Mouse (Mus musculus) neural tube, embryonic 12.5 days (tissue): ENCODE measurements around the gene Xkr8. TPM values are rescaled to one million over a fixed set of nuclear protein-coding genes. Genes with fewer than 3 reads are reported as not detected.
"Not testable (repeated sequence)": the region's sequence is repeated elsewhere in the genome, so short reads cannot be mapped to it uniquely, and the experiment has no call there.

Experiments
- ATAC-seq: fragments of 200-750 bp; cut with Nextera tagmentation; 2 replicates; pipeline ENCODE4 v1.8.0; 2017; ENCODE audit warnings: low read depth, mild to moderate bottlenecking, moderate TSS enrichment, moderate library complexity; ENCODE audit not compliant: low FRiP score
- H3K27ac ChIP-seq: fragments of 300-500 bp; sonication (generic); 2 replicates; pipeline ENCODE4 v1.5.1; 2016
- H3K27me3 ChIP-seq: fragments of 300-500 bp; sonication (generic); replicated peaks from 2 replicates; pipeline ENCODE4 v1.6.1; 2016; ENCODE audit warnings: mild to moderate bottlenecking
- H3K36me3 ChIP-seq: fragments of 300-500 bp; sonication (generic); 2 replicates; pipeline ENCODE4 v1.6.1; 2016; ENCODE audit warnings: mild to moderate bottlenecking
- H3K4me1 ChIP-seq: fragments of 300-500 bp; sonication (generic); 2 replicates; pipeline ENCODE4 v1.6.1; 2016
- H3K4me2 ChIP-seq: fragments of 300-500 bp; sonication (generic); replicated peaks from 2 replicates; pipeline ENCODE4 v1.6.1; 2016; ENCODE audit warnings: mild to moderate bottlenecking
- H3K4me3 ChIP-seq: fragments of 300-500 bp; sonication (generic); 2 replicates; pipeline ENCODE4 v1.5.1; 2016
- H3K9ac ChIP-seq: fragments of 300-500 bp; sonication (generic); 2 replicates; pipeline ENCODE4 v1.6.1; 2016; ENCODE audit warnings: mild to moderate bottlenecking
- H3K9me3 ChIP-seq: fragments of 300-500 bp; sonication (generic); 2 replicates; pipeline ENCODE4 v1.6.1; 2016; ENCODE audit warnings: mild to moderate bottlenecking
- WGBS: fragments of 180-500 bp; shearing (Covaris S2); methylation state at CpG from one replicate; pipeline ENCODE4 v1.1.7; 2016; 5-methylcytosine and 5-hydroxymethylcytosine counted together
- polyA plus RNA-seq: library from polyadenylated mRNA; unstranded; fragments of >200 nt; fragmentation: Nextera tagmentation; extraction: Ambion mirVana; gene quantifications from 2 replicates; pipeline ENCODE4 v1.2.1, GENCODE M21; 2016

The Xkr8 gene
- 3.4 and 3.6 TPM in 2 replicates for polyA plus RNA-seq

- Histone ChIP-seq H3K9me3 (no peaks in the 10 kb centered on the region), H3K4me2 (peak within 1 kb of the TSS; percentile 83), H3K27me3 (no peaks in the 10 kb centered on the region), H3K9ac (peak within 1 kb of the TSS; percentile 68), H3K36me3 (peaks cover 9% of the 10 kb centered on the region), H3K4me1 (peaks cover 5% of the 10 kb centered on the region; the same call in 1 of the 2 replicates), H3K27ac (no peak within 1 kb of the TSS), H3K4me3 (peak within 1 kb of the TSS; percentile 54)
- 3% methylated on average over 34 of the region's 34 CpGs for WGBS
- ATAC-seq = peak; percentile 89
Observed at GRCm38 (mm10) chr4:132732148-132732684, at the start of gene Xkr8. Xkr8 (minus strand) TSS chr4:132732546.

GRCm38 (mm10) chr4:132780288-132780687 is 47.9 kb upstream of the Xkr8 start:
- Histone ChIP-seq H3K4me1 (no peaks in the 10 kb centered on the region), H3K4me2 (no peak overlapping the region), H3K9ac (no peak overlapping the region), H3K36me3 (peaks cover 43% of the 10 kb centered on the region), H3K27me3 (no peaks in the 10 kb centered on the region), H3K27ac (no peak overlapping the region), H3K4me3 (no peak overlapping the region), H3K9me3 (no peaks in the 10 kb centered on the region)
- WGBS = 93% methylated on average over 4 of the region's 4 CpGs
- ATAC-seq = no peak

- Histone ChIP-seq H3K27me3 (no peaks in the 10 kb centered on the region), H3K9ac (no peak overlapping the region), H3K4me2 (no peak overlapping the region), H3K9me3 (no peaks in the 10 kb centered on the region), H3K27ac (no peak overlapping the region), H3K36me3 (peaks cover 57% of the 10 kb centered on the region), H3K4me1 (no peaks in the 10 kb centered on the region), H3K4me3 (no peak overlapping the region)
- WGBS = 94% methylated on average over 6 of the region's 6 CpGs
- no peak for ATAC-seq
Observed at GRCm38 (mm10) chr4:132778562-132779201, 46.3 kb upstream of the Xkr8 start.

- H3K27ac ChIP-seq = no peak overlapping the region
- H3K4me3 ChIP-seq = no peak overlapping the region
- H3K36me3 ChIP-seq = peaks cover 66% of the 10 kb centered on the region
- H3K9ac ChIP-seq = no peak overlapping the region
- H3K9me3 ChIP-seq = no peaks in the 10 kb centered on the region
- H3K27me3 ChIP-seq = no peaks in the 10 kb centered on the region
- WGBS = 86% methylated on average over 5 of the region's 5 CpGs
- ATAC-seq = no peak
- no peak overlapping the region for H3K4me2 ChIP-seq
- H3K4me1 ChIP-seq = no peaks in the 10 kb centered on the region
Observed at GRCm38 (mm10) chr4:132776764-132777163, 44.4 kb upstream of the Xkr8 start.

- Histone ChIP-seq H3K9ac (no peak overlapping the region), H3K9me3 (no peaks in the 10 kb centered on the region), H3K4me2 (no peak overlapping the region), H3K4me3 (no peak overlapping the region), H3K4me1 (no peaks in the 10 kb centered on the region), H3K27me3 (no peaks in the 10 kb centered on the region), H3K27ac (no peak overlapping the region), H3K36me3 (peaks cover 75% of the 10 kb centered on the region)
- no peak for ATAC-seq
- WGBS = 88% methylated on average over 3 of the region's 3 CpGs
Observed at GRCm38 (mm10) chr4:132774905-132775304, 42.6 kb upstream of the Xkr8 start.

GRCm38 (mm10) chr4:132771776-132772175 is 39.4 kb upstream of the Xkr8 start:
- no peak overlapping the region for H3K27ac ChIP-seq
- H3K4me2 ChIP-seq = no peak overlapping the region
- peaks cover 9% of the 10 kb centered on the region for H3K4me1 ChIP-seq
- whole genome bisulfite sequencing = 92% methylated on average over 9 of the region's 9 CpGs
- no peaks in the 10 kb centered on the region for H3K27me3 ChIP-seq
- H3K9ac ChIP-seq = no peak overlapping the region
- H3K9me3 ChIP-seq = no peaks in the 10 kb centered on the region
- peaks cover 47% of the 10 kb centered on the region for H3K36me3 ChIP-seq
- no peak overlapping the region for H3K4me3 ChIP-seq
- no peak for ATAC-seq

- no peak within 1 kb of the TSS for H3K27ac ChIP-seq
- H3K36me3 ChIP-seq = peaks cover 14% of the 10 kb centered on the region
- peak; percentile 95 for ATAC-seq
- peaks cover 9% of the 10 kb centered on the region for H3K4me1 ChIP-seq
- H3K4me2 ChIP-seq = peak within 1 kb of the TSS; percentile 76
- WGBS = under 1% methylated on average over 71 of the region's 71 CpGs
- peak within 1 kb of the TSS; percentile 61 for H3K4me3 ChIP-seq
- H3K27me3 ChIP-seq = no peaks in the 10 kb centered on the region
- peak within 1 kb of the TSS; percentile 67 for H3K9ac ChIP-seq
- H3K9me3 ChIP-seq = no peaks in the 10 kb centered on the region
Observed at GRCm38 (mm10) chr4:132767914-132768876, 35.8 kb upstream of the Xkr8 start, which contains the start of gene Rpa2. Rpa2 (plus strand) TSS chr4:132768332.

GRCm38 (mm10) chr4:132763125-132763524 is 30.8 kb upstream of the Xkr8 start:
- H3K4me1 ChIP-seq, H3K9ac ChIP-seq, H3K4me3 ChIP-seq, ATAC-seq, H3K9me3 ChIP-seq, H3K27ac ChIP-seq, H3K27me3 ChIP-seq, H3K36me3 ChIP-seq, H3K4me2 ChIP-seq: not testable (repeated sequence)
- 85% methylated on average over 3 of the region's 3 CpGs for WGBS

GRCm38 (mm10) chr4:132762602-132763001 is 30.3 kb upstream of the Xkr8 start:
- Histone ChIP-seq H3K36me3 (no peaks in the 10 kb centered on the region), H3K27ac (no peak overlapping the region), H3K9me3 (no peaks in the 10 kb centered on the region), H3K4me1 (no peaks in the 10 kb centered on the region), H3K4me3 (no peak overlapping the region), H3K4me2 (no peak overlapping the region), H3K27me3 (peaks cover 1% of the 10 kb centered on the region; the same call in 1 of the 2 replicates), H3K9ac (no peak overlapping the region)
- 83% methylated on average over 6 of the region's 6 CpGs for WGBS
- no peak for ATAC-seq

GRCm38 (mm10) chr4:132760296-132760695 is 27.9 kb upstream of the Xkr8 start:
- H3K27ac ChIP-seq = no peak overlapping the region
- no peak overlapping the region for H3K4me3 ChIP-seq
- H3K27me3 ChIP-seq = peaks cover 11% of the 10 kb centered on the region
- no peak overlapping the region for H3K9ac ChIP-seq
- H3K9me3 ChIP-seq = no peaks in the 10 kb centered on the region
- H3K4me1 ChIP-seq = peaks cover 10% of the 10 kb centered on the region; the same call in 1 of the 2 replicates
- H3K36me3 ChIP-seq = no peaks in the 10 kb centered on the region
- H3K4me2 ChIP-seq = no peak overlapping the region
- WGBS = 68% methylated on average over 3 of the region's 3 CpGs
- ATAC-seq = no peak

GRCm38 (mm10) chr4:132757633-132758351 is 25.4 kb upstream of the Xkr8 start:
- Histone ChIP-seq H3K4me2 (no peak overlapping the region), H3K27me3 (peaks cover 11% of the 10 kb centered on the region), H3K36me3 (no peaks in the 10 kb centered on the region), H3K9ac (no peak overlapping the region), H3K27ac (no peak overlapping the region), H3K4me3 (no peak overlapping the region), H3K4me1 (peaks cover 10% of the 10 kb centered on the region; the same call in 1 of the 2 replicates), H3K9me3 (no peaks in the 10 kb centered on the region)
- 85% methylated on average over 7 of the region's 7 CpGs for WGBS
- ATAC-seq = no peak
